Mouse (Mus musculus) gastrocnemius, postnatal 4 days (tissue): ENCODE measurements around the gene 4931423N10Rik. TPM values are rescaled to one million over a fixed set of nuclear protein-coding genes. Genes with fewer than 3 reads are reported as not detected.

Source experiments
- DNase-seq, 2 experiments: peaks; one replicate each; pipeline ENCODE4 v3.0.0; 2021 to 2022; ENCODE audit warnings: low spot score in 2 of 2, mixed read lengths in 2 of 2
- long read RNA-seq, 2 experiments: library from polyadenylated mRNA; stranded (forward); transcript quantifications; one replicate each; pipeline ENCODE4 v2.0.0; 2021
- total RNA-seq, 2 experiments: library from RNA; stranded (reverse); gene quantifications; 2 replicates each; pipeline ENCODE4 v1.2.3; 2021

The 4931423N10Rik gene
- total RNA-seq, result not detected
- long read RNA-seq, experiment 1, result 0 reads
- long read RNA-seq, experiment 2, result 0 reads

GRCm38 (mm10) chr2:23207070-23207526 lies at the start of gene 4931423N10Rik:
Gene 4931423N10Rik, plus strand, starts transcription at chr2:23207476.
- DNase-seq, result no peak

- no peak for DNase-seq
Measured at GRCm38 (mm10) chr2:23172305-23172704, 35.0 kb upstream of the 4931423N10Rik start.

- DNase-seq, result no peak
Measured at GRCm38 (mm10) chr2:23194366-23194765, 12.9 kb upstream of the 4931423N10Rik start.

- DNase-seq, result no peak
Measured at GRCm38 (mm10) chr2:23201034-23201433, 6.2 kb upstream of the 4931423N10Rik start.

- DNase-seq, result no peak
Measured at GRCm38 (mm10) chr2:23202900-23203670, 4.2 kb upstream of the 4931423N10Rik start.

GRCm38 (mm10) chr2:23213661-23214060 lies 6.4 kb downstream of the 4931423N10Rik start:
- no peak for DNase-seq

- DNase-seq, result no peak
Measured at GRCm38 (mm10) chr2:23225199-23225598, 17.9 kb downstream of the 4931423N10Rik start.

- no peak for DNase-seq
Measured at GRCm38 (mm10) chr2:23228463-23228862, 21.2 kb downstream of the 4931423N10Rik start.

- no peak for DNase-seq
Measured at GRCm38 (mm10) chr2:23234065-23234773, 26.9 kb downstream of the 4931423N10Rik start.

GRCm38 (mm10) chr2:23290991-23291390 lies 83.7 kb downstream of the 4931423N10Rik start:
- peak in 1 of 2 experiments; percentile 24 for DNase-seq

- no peak for DNase-seq
Measured at GRCm38 (mm10) chr2:23314869-23315268, 107.6 kb downstream of the 4931423N10Rik start.

Other genes with a start within 250 kb of the 4931423N10Rik start
- 10 to 100 TPM; 46.1 to 47.3 TPM for gene Abi1, start 167.2 kb upstream of the 4931423N10Rik start, total RNA-seq
- gene Acbd5, start 139.3 kb upstream of the 4931423N10Rik start, total RNA-seq, result 10 to 100 TPM; 31.9 to 36.9 TPM
- 1 to 10 TPM; 5.8 to 6.5 TPM for gene Mastl, start 51.5 kb upstream of the 4931423N10Rik start, total RNA-seq
- 10 to 100 TPM; 81.9 to 92.3 TPM for gene Yme1l1, start 51.1 kb upstream of the 4931423N10Rik start, total RNA-seq
- not detected for gene Nxph2, start 113.8 kb downstream of the 4931423N10Rik start, total RNA-seq